Mouse (Mus musculus) thymus, adult 18-20 months (tissue): ENCODE data around the gene Retreg3.

ENCODE experiments used
- DNase-seq, 2 experiments: peaks; one replicate each; pipeline ENCODE4 v3.0.0; 2022; ENCODE audit warnings: mixed read lengths in 2 of 2

The Retreg3 gene

GRCm38 (mm10) chr11:101112186-101112585 lies 7.5 kb downstream of the Retreg3 start:
- no peak for DNase-seq

DNA sequence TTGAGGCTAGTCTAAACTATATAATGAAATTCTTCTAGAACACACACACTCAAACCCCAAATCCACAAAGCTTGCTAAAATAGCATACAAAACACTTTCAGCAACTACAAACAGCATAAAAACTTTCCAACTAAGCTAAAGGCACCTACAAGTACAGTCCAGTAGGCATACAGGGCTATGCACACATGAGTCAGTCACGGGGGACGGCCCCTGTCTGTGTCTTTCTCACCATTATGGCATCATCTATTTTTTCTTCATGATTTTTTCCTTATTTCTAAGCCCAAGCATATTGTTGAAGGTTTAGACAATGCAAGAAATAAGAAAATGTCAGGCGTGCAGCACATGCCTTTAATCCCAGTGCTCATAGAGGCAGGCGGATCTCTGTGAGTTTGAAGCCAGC lies 8.5 kb downstream of the Retreg3 start:
- no peak for DNase-seq

DNA sequence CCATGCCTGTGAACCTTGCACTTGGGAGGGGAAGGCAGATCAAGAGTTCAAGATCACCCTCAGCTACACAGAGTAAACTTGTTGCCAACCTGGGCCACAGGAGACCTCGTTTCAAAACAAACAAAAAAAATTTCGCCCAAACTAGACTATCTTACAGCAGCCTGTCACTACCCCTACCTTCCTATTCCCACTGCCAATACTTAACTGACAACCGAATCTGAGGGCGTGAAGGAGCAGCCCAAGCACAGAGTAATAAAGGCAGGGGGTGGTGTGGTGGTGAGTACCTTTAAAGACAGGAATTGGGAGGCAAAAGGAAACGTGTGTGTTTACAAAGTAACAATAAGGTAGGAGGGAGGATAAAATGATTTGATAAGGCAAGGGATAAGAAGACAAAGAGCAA lies 9.0 kb downstream of the Retreg3 start:
- no peak for DNase-seq

GRCm38 (mm10) chr11:101109351-101109750 lies 10.3 kb downstream of the Retreg3 start:
- no peak for DNase-seq

DNA sequence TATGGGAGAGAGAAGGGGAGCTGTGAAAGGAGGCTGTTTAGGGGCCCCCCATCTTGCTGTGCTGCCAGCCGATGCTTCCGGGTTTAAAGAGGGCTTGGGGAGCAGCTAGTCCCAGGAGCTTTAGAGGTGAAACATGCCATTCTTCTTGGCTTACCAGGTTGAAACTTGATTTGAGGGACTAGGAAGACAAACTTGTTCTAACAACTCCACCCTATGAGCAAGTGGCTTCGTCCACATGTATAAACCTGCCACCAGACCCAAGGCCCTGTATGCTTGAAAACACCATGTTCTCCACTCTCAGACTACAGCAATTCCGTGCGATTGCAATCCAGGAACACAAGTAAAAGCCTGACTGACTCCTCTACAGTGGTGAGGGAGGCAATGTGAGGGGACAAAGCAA lies 16.7 kb downstream of the Retreg3 start:
- DNase-seq, result no peak

GRCm38 (mm10) chr11:101098231-101098630 lies 21.5 kb downstream of the Retreg3 start:
- no peak for DNase-seq

DNA sequence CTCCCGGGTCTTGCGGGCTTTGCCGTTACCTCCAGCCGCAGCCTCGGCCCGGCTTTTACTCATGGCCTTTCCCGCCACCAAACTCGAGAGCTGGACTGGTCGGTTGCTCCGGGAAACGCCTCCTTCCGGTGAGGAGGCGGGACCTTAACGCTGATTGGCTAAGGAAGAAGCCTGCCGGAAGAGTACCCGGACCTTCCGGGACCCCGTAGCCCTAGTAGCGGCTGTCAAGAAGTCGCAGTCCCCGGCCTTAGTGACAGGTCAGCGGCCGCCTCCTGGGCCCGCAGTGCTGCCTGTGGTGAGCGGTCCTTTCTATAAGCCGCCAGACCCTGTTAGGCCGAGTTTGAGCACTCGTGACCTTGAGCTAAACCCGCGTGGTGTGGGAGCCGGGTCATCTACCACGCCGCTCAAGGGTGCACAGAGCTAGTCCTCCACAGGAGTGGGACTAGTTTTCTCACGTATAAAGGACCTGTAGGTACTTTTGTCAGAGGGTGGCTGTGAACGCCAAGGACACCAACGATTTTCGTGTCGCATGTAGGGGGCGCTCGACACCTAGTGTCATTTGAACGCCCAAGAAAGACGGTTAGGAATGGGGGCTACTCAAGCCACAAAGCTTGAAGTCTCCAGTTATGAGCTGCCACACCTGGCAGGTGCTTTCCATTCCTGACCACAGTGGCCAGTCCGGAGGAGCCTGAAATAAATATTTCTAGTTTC lies 24.2 kb downstream of the Retreg3 start, which contains the start of gene Psmc3ip:
Gene Psmc3ip (minus strand): TSS at position 123 of the 711 bp plus-strand sequence.
- DNase-seq, result peak; percentile 84 to 90

- DNase-seq, result no peak
Observed at GRCm38 (mm10) chr11:101094930-101095313, 24.8 kb downstream of the Retreg3 start.

GRCm38 (mm10) chr11:101089931-101090330 lies 29.8 kb downstream of the Retreg3 start:
- no peak for DNase-seq

DNA sequence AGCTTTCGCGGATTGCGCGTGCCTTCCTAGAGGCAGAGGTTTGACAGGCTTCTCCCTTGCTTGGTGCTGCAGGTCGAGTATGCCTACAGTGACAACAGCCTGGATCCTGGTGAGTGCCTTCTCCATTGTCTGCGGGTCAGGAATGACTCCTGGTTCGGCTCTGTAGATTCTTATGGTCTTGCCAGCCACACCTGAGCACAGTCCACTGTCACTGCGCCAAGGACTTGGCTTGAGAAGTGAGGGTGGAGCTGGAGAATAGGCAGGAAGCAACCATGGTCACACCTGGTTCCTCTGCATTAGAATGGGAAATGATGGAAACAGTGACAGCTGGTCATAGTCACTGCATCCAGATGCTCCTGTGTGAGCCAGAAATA lies 32.0 kb downstream of the Retreg3 start:
- no peak for DNase-seq

- DNase-seq, result peak; percentile 84 to 88
Observed at GRCm38 (mm10) chr11:101086756-101087681, 32.7 kb downstream of the Retreg3 start, which contains the start of gene Mlx. Gene Mlx, plus strand, starts transcription at chr11:101087277.

GRCm38 (mm10) chr11:101086323-101086674 lies 33.4 kb downstream of the Retreg3 start:
- no peak for DNase-seq

DNA sequence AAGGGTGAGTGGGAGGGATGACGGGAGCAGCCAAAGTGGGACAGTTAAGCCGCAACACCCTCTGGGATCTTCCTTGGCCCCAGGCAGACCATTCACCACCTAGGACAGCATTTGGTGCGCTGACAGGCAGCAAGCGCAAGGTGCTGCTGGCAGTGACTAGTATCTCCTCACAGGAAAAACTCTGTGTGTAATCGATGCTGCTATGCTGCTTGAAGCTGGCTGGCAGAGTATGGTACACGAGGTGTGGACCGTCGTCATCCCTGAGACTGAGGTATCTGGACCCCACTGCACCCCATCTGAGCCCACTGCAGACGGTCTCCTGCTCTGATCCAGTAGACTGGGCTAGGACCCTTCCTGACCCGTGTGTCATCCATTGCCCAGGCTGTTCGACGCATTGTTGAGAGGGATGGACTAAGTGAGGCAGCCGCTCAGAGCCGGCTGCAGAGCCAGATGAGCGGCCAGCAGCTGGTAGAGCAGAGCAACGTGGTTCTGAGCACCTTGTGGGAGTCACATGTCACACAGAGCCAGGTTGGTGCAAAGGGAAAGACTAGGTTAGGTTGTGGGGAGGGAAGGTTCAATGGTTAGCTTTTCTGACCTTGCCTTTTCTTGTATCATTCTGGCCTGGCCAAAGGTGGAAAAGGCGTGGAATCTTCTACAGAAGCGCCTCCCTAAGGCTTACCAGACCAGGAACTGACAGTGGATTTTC lies 33.9 kb downstream of the Retreg3 start:
- DNase-seq, result no peak

DNA sequence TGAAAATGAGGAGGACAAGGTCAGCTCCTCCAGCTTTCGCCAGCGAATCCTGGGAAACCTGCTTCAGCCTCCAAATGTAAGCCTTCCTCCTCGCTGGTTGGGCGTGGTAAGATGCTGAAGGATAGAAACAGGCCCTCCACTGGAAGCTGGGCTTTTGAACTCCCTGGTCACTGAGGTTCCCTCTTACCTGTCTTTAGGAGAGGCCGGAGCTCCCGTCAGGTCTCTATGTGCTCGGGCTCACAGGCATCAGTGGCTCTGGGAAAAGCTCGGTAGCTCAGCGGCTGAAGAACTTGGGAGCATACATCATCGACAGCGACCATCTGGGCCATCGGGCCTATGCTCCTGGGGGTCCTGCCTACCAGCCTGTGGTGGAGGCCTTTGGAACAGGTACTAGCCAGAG lies 34.9 kb downstream of the Retreg3 start:
- no peak for DNase-seq

- no peak for DNase-seq
Observed at GRCm38 (mm10) chr11:101084246-101084645, 35.4 kb downstream of the Retreg3 start.

- DNase-seq, result no peak
Observed at GRCm38 (mm10) chr11:101083083-101083697, 36.5 kb downstream of the Retreg3 start.

DNA sequence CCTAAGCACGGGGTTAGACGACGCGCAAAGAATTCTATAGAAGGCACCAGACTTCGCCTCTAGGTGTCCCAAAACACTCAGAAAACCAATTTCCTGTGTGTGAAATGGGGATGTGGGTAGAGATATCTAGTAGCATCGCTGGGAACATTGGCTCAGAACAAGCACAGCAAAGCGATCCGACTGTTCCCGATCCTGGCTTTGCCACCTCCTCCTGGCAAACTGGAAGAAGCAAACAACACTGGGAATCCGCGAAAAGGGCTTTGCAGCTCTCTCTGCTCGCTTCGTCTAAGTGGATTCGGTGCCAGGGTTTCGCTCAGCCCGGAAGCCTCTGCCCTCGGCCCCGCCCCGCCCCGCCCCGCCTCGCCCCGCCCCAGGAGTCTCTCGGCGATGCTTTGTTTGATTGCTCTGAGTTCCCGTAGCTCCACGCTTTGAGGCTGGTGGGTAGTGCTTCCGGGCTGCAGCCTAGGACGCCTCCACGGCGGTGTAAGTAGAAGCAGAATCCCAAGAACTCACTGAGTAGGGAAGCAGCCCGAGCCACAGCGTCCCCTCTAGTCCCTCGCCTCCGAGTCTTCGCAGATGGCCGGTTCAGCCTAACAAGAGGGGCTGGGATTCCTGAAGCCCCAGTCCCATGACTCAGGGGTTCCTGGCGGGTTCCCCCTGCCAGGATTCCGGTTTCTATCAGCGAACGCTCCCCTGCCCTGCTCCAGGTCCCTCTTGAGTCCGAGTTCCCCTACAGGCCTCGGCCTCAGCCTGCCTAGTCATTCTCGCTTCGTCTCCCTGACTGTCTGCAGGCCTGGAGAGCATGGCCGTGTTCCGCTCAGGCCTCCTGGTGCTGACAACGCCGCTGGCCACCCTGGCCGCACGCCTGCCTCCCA lies 37.2 kb downstream of the Retreg3 start, which contains the start of gene Coasy:
Gene Coasy (plus strand): TSS at position 358 of the 875 bp plus-strand sequence.
- peak; percentile 71 to 79 for DNase-seq

GRCm38 (mm10) chr11:101081659-101082058 lies 38.0 kb downstream of the Retreg3 start:
- no peak for DNase-seq

GRCm38 (mm10) chr11:101080421-101080820 lies 39.3 kb downstream of the Retreg3 start:
- no peak for DNase-seq

DNA sequence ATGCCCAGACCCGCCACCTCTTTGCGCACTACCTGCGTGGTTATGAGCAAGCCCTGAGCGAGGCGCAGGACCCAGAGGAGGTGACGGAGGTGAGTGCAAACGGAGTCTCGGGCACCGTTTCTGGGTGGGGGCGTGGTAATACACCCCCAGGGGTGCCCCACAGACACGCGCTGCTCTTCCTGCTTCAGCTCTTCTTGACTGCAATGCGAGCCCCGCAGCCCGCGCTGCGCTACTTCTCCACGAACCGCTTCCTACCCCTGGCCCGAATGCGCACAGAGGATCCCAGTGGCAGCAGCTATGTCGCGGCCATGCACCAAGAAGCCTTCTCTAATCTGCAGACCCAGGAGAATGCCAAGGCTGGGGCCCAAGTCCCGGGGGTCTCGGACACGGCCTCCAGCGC lies 39.9 kb downstream of the Retreg3 start:
- DNase-seq, result no peak

GRCm38 (mm10) chr11:101078121-101078520 lies 41.6 kb downstream of the Retreg3 start, which contains the start of gene Hsd17b1:
Gene Hsd17b1, plus strand, starts transcription at chr11:101078411.
- DNase-seq, result no peak
